Mouse (Mus musculus) heart, embryonic 14.5 days (tissue): ENCODE measurements around the gene Mtcp1. TPM values are rescaled to one million over a fixed set of nuclear protein-coding genes. Genes with fewer than 3 reads are reported as not detected.

Source experiments
- ATAC-seq: fragments of 200-750 bp; cut with Nextera tagmentation; 2 replicates; pipeline ENCODE4 v1.8.0; 2017; ENCODE audit warnings: low read depth, moderate TSS enrichment; ENCODE audit not compliant: insufficient number of reproducible peaks, insufficient read depth, low FRiP score
- H3K27ac ChIP-seq, 2 experiments: fragments of 200-500 bp in 1 of 2; fragments of 300-500 bp in 1 of 2; sonication (generic) in 1 of 2; replicated peaks in 1 of 2; 2 replicates each; pipeline ENCODE4 v1.5.1; 2012 to 2014; ENCODE audit warnings: low read depth in 2 of 2, low read length in 2 of 2, control low read depth in 1 of 2, mild to moderate bottlenecking in 1 of 2, mixed read lengths in 1 of 2; ENCODE audit not compliant: control insufficient read depth in 1 of 2, insufficient read depth in 1 of 2
- H3K27me3 ChIP-seq: fragments of 300-500 bp; sonication (generic); 2 replicates; pipeline ENCODE4 v1.6.1; 2014; ENCODE audit warnings: mild to moderate bottlenecking, low read length, control low read depth; ENCODE audit not compliant: control insufficient read depth, insufficient read depth
- H3K36me3 ChIP-seq: fragments of 300-500 bp; sonication (generic); 2 replicates; pipeline ENCODE4 v1.6.1; 2014; ENCODE audit warnings: mild to moderate bottlenecking, control low read depth, low read length, mixed read lengths; ENCODE audit not compliant: control insufficient read depth, insufficient read depth
- H3K4me1 ChIP-seq, 2 experiments: fragments of 200-500 bp in 1 of 2; fragments of 300-500 bp in 1 of 2; sonication (generic) in 1 of 2; 2 replicates each; pipeline ENCODE4 v1.6.1; 2012 to 2014; ENCODE audit warnings: low read length in 2 of 2, control low read depth in 1 of 2, mixed read lengths in 1 of 2; ENCODE audit not compliant: control insufficient read depth in 2 of 2, insufficient read depth in 2 of 2
- H3K4me2 ChIP-seq: fragments of 300-500 bp; sonication (generic); 2 replicates; pipeline ENCODE4 v1.6.1; 2014; ENCODE audit warnings: mild to moderate bottlenecking, low read length
- H3K4me3 ChIP-seq, 2 experiments: fragments of 200-500 bp in 1 of 2; fragments of 300-500 bp in 1 of 2; sonication (generic) in 1 of 2; 2 replicates each; pipeline ENCODE4 v1.5.1; 2012 to 2014; ENCODE audit warnings: low read length in 2 of 2, mild to moderate bottlenecking in 2 of 2, control low read depth in 1 of 2, low read depth in 1 of 2, moderate library complexity in 1 of 2; ENCODE audit not compliant: control insufficient read depth in 1 of 2, insufficient read depth in 1 of 2
- H3K9ac ChIP-seq: fragments of 300-500 bp; sonication (generic); 2 replicates; pipeline ENCODE4 v1.6.1; 2014; ENCODE audit warnings: mild to moderate bottlenecking, low read length
- H3K9me3 ChIP-seq: fragments of 300-500 bp; sonication (generic); 2 replicates; pipeline ENCODE4 v1.6.1; 2016; ENCODE audit warnings: low read length, control low read depth; ENCODE audit not compliant: control insufficient read depth
- WGBS: fragments of 180-500 bp; shearing (Covaris S2); extraction: QIAGEN DNeasy Blood & Tissue Kit; methylation state at CpG from one replicate; pipeline ENCODE4 v1.1.7; 2014; 5-methylcytosine and 5-hydroxymethylcytosine counted together
- polyA plus RNA-seq: library from polyadenylated mRNA; unstranded; fragments of >200 nt; fragmentation: Nextera tagmentation; extraction: Ambion mirVana; gene quantifications from 2 replicates; pipeline ENCODE4 v1.2.1, GENCODE M21; 2014

The Mtcp1 gene
- 8.6 and 8.8 TPM in 2 replicates for polyA plus RNA-seq

- WGBS: 17% methylated on average over 52 of the region's 52 CpGs
- Histone ChIP-seq H3K9ac (peak within 1 kb of the TSS; percentile 80), H3K36me3 (peaks cover 4% of the 10 kb centered on the region; the same call in 1 of the 2 replicates), H3K4me3 (peak within 1 kb of the TSS; percentile 54 to 85), H3K27me3 (no peaks in the 10 kb centered on the region), H3K4me1 (no peaks in the 10 kb centered on the region), H3K4me2 (peak within 1 kb of the TSS; percentile 64), H3K27ac (peak within 1 kb of the TSS; percentile 94 to 97), H3K9me3 (no peaks in the 10 kb centered on the region)
- peak; percentile 100 for ATAC-seq
Measured at GRCm38 (mm10) chrX:75415936-75416785, at the start of gene Mtcp1, which contains the start of the genes Cmc4 and Brcc3. TSS of gene Mtcp1 (minus strand) at chrX:75416588. TSS of gene Cmc4 (minus strand) at chrX:75416584. TSS of gene Brcc3 (plus strand) at chrX:75416628.

- no peak overlapping the region for H3K9ac ChIP-seq
- WGBS: 74% methylated on average over 1 of the region's 1 CpGs
- H3K27me3 ChIP-seq: no peaks in the 10 kb centered on the region
- H3K4me1 ChIP-seq: no peaks in the 10 kb centered on the region
- no peak overlapping the region for H3K4me2 ChIP-seq
- no peak overlapping the region for H3K27ac ChIP-seq
- no peak overlapping the region for H3K4me3 ChIP-seq
- H3K9me3 ChIP-seq: no peaks in the 10 kb centered on the region
- H3K36me3 ChIP-seq: peaks cover 19% of the 10 kb centered on the region
- ATAC-seq: no peak
Measured at GRCm38 (mm10) chrX:75454597-75454996, 38.2 kb upstream of the Mtcp1 start.

- Histone ChIP-seq H3K36me3 (0 out of 2 replicates have a peak, but pooled peaks cover 6% of the 10 kb centered on the region), H3K9ac (no peak overlapping the region), H3K27me3 (no peaks in the 10 kb centered on the region), H3K4me2 (no peak overlapping the region), H3K9me3 (no peaks in the 10 kb centered on the region), H3K27ac (no peak overlapping the region), H3K4me3 (no peak overlapping the region), H3K4me1 (no peaks in the 10 kb centered on the region)
- no peak for ATAC-seq
- WGBS: 83% methylated on average over 1 of the region's 1 CpGs
Measured at GRCm38 (mm10) chrX:75409711-75410110, 6.7 kb downstream of the Mtcp1 start.

- Histone ChIP-seq H3K4me3 (no peak overlapping the region), H3K4me2 (no peak overlapping the region), H3K9ac (no peak overlapping the region), H3K9me3 (no peaks in the 10 kb centered on the region), H3K27ac (no peak overlapping the region), H3K4me1 (no peaks in the 10 kb centered on the region), H3K36me3 (0 out of 2 replicates have a peak, but pooled peaks cover 7% of the 10 kb centered on the region), H3K27me3 (no peaks in the 10 kb centered on the region)
- no peak for ATAC-seq
Measured at GRCm38 (mm10) chrX:75403350-75403749, 13.0 kb downstream of the Mtcp1 start.

- 72% methylated on average over 2 of the region's 2 CpGs for WGBS
- no peak overlapping the region for H3K4me3 ChIP-seq
- H3K4me2 ChIP-seq: no peak overlapping the region
- H3K27ac ChIP-seq: no peak overlapping the region
- H3K27me3 ChIP-seq: no peaks in the 10 kb centered on the region
- H3K9ac ChIP-seq: no peak overlapping the region
- H3K36me3 ChIP-seq: 0 out of 2 replicates have a peak, but pooled peaks cover 7% of the 10 kb centered on the region
- H3K4me1 ChIP-seq: no peaks in the 10 kb centered on the region
- no peak for ATAC-seq
- H3K9me3 ChIP-seq: no peaks in the 10 kb centered on the region
Measured at GRCm38 (mm10) chrX:75402668-75403067, 13.7 kb downstream of the Mtcp1 start.

- no peak overlapping the region for H3K4me2 ChIP-seq
- 89% methylated on average over 1 of the region's 1 CpGs for WGBS
- H3K27ac ChIP-seq: no peak overlapping the region
- no peaks in the 10 kb centered on the region for H3K4me1 ChIP-seq
- ATAC-seq: no peak
- H3K9me3 ChIP-seq: no peaks in the 10 kb centered on the region
- H3K36me3 ChIP-seq: peaks cover 6% of the 10 kb centered on the region; the same call in 1 of the 2 replicates
- H3K9ac ChIP-seq: no peak overlapping the region
- no peak overlapping the region for H3K4me3 ChIP-seq
- H3K27me3 ChIP-seq: no peaks in the 10 kb centered on the region
Measured at GRCm38 (mm10) chrX:75399471-75399870, 16.9 kb downstream of the Mtcp1 start.

GRCm38 (mm10) chrX:75382195-75382771 lies 34.1 kb downstream of the Mtcp1 start, which contains the start of the genes Fundc2 and F8:
TSS of gene Fundc2 (plus strand) at chrX:75382399.
TSS of gene F8 (minus strand) at chrX:75382615.
- 15% methylated on average over 21 of the region's 25 CpGs for WGBS

More at GRCm38 (mm10) chrX:75382195-75382771, 34.1 kb downstream of the Mtcp1 start, which contains the start of the genes Fundc2 and F8:
- Histone ChIP-seq H3K4me2 (peak within 1 kb of the TSS; percentile 60), H3K27me3 (no peaks in the 10 kb centered on the region), H3K9ac (peak within 1 kb of the TSS; percentile 81), H3K36me3 (no peaks in the 10 kb centered on the region), H3K9me3 (no peaks in the 10 kb centered on the region), H3K4me1 (no peaks in the 10 kb centered on the region), H3K27ac (peak within 1 kb of the TSS; percentile 92 to 99), H3K4me3 (peak within 1 kb of the TSS; percentile 53 to 89)
- ATAC-seq: peak; percentile 91
